In genomic region chr11:100318529-100319451, GRCm38 (mm10) we compare ENCODE assay signal across 8 mouse cellular contexts. TPM values are rescaled to one million over a fixed set of nuclear protein-coding genes. Genes with fewer than 3 reads are reported as not detected.
DNase-seq lines count a peak whose midpoint lies in the region; ATAC-seq and TF ChIP-seq lines count a peak whose summit lies in the region.

No protein-coding gene starts in this region.

- peak; percentile 44 for DNase-seq in cerebellum, adult 11 months
- no peak for DNase-seq in cerebellum, postnatal 4 days (ENCODE audit: low spot score in 2 of 2)
- peak; percentile 19 for DNase-seq in thymus, postnatal 14 days
- no peak for DNase-seq in thymus, postnatal 25 days
- no peak for DNase-seq in left cerebral cortex, postnatal 25 days (ENCODE audit: low spot score in 2 of 2)
- DNase-seq in right cerebral cortex, adult 2 months (ENCODE audit: low spot score in 2 of 2), result no peak

- H3K27ac ChIP-seq in intestine, postnatal 0 days (ENCODE audit: low read depth, low read length), result no peak overlapping the region
- H3K27ac ChIP-seq in neural tube, embryonic 15.5 days (replicated peaks), result peak overlapping the region; percentile 87

- peak overlapping the region; percentile 62 for H3K4me2 ChIP-seq in intestine, postnatal 0 days (replicated peaks; ENCODE audit: low read depth)
- H3K4me2 ChIP-seq in neural tube, embryonic 15.5 days, result peak overlapping the region; percentile 68

- peaks cover 19% of the 10 kb centered on the region for H3K36me3 ChIP-seq in intestine, postnatal 0 days (ENCODE audit: control insufficient read depth, insufficient read depth)
- peaks cover 17% of the 10 kb centered on the region for H3K36me3 ChIP-seq in neural tube, embryonic 15.5 days

- H3K27me3 ChIP-seq in intestine, postnatal 0 days (replicated peaks; ENCODE audit: control insufficient read depth, insufficient read depth, low read length), result no peaks in the 10 kb centered on the region
- H3K27me3 ChIP-seq in neural tube, embryonic 15.5 days (replicated peaks), result no peaks in the 10 kb centered on the region

- 76% methylated on average over 10 of the region's 10 CpGs for WGBS in intestine, postnatal 0 days
- WGBS in neural tube, embryonic 15.5 days, result 92% methylated on average over 10 of the region's 10 CpGs

- ATAC-seq in intestine, postnatal 0 days, result no peak
- 0 out of 2 replicates have a peak, but pooled peaks have one; percentile 2 for ATAC-seq in neural tube, embryonic 15.5 days (ENCODE audit: low FRiP score)

- peak overlapping the region; percentile 38 for H3K4me3 ChIP-seq in intestine, postnatal 0 days (ENCODE audit: low read depth, low read length)
- H3K4me3 ChIP-seq in neural tube, embryonic 15.5 days (replicated peaks), result peak overlapping the region; percentile 76

- H3K9me3 ChIP-seq in intestine, postnatal 0 days (ENCODE audit: control insufficient read depth), result no peaks in the 10 kb centered on the region
- no peaks in the 10 kb centered on the region for H3K9me3 ChIP-seq in neural tube, embryonic 15.5 days (replicated peaks)

- no peak overlapping the region for H3K9ac ChIP-seq in intestine, postnatal 0 days (ENCODE audit: low read depth, low read length)
- H3K9ac ChIP-seq in neural tube, embryonic 15.5 days (replicated peaks), result 0 out of 2 replicates have a peak overlapping the region, but pooled peaks have one; percentile 42

- H3K4me1 ChIP-seq in intestine, postnatal 0 days (replicated peaks; ENCODE audit: control insufficient read depth, insufficient read depth, low read length), result no peaks in the 10 kb centered on the region
- peaks cover 18% of the 10 kb centered on the region for H3K4me1 ChIP-seq in neural tube, embryonic 15.5 days

- no peak for TF ChIP-seq CTCF in intestine, postnatal 0 days (IDR thresholded peaks at IDR 0.05; ENCODE audit: low read depth)

- intact Hi-C loops in left cerebral cortex, postnatal 25 days (cut with DNase I), result no loop called here

RNA-seq across cellular contexts. Expression of gene Eif1, which starts 0.9 kb away (rescaled TPM):
- 1,650 and 1,730 TPM in 2 replicates for polyA plus RNA-seq in intestine, postnatal 0 days (2015; fragmentation: Nextera tagmentation; extraction: Ambion mirVana)
- polyA plus RNA-seq in neural tube, embryonic 15.5 days (2015; fragmentation: Nextera tagmentation; extraction: Ambion mirVana), result 1,270 and 1,336 TPM in 2 replicates
- 100 to 1,000 TPM; 820 to 888 TPM for total RNA-seq in left cerebral cortex, postnatal 25 days (2021)

RNA-seq across cellular contexts. Expression of gene Gast, which starts 15.4 kb away (rescaled TPM):
- polyA plus RNA-seq in intestine, postnatal 0 days (2015; fragmentation: Nextera tagmentation; extraction: Ambion mirVana), result 1.1 and 5.0 TPM in 2 replicates
- 0.75 TPM in 1 of 2 replicates, not detected in the other for polyA plus RNA-seq in neural tube, embryonic 15.5 days (2015; fragmentation: Nextera tagmentation; extraction: Ambion mirVana)
- total RNA-seq in left cerebral cortex, postnatal 25 days (2021), result not detected

RNA-seq across cellular contexts. Expression of gene Hap1, which starts 37.1 kb away (rescaled TPM):
- 10.0 and 10.4 TPM in 2 replicates for polyA plus RNA-seq in intestine, postnatal 0 days (2015; fragmentation: Nextera tagmentation; extraction: Ambion mirVana)
- polyA plus RNA-seq in neural tube, embryonic 15.5 days (2015; fragmentation: Nextera tagmentation; extraction: Ambion mirVana), result 233 and 264 TPM in 2 replicates
- total RNA-seq in left cerebral cortex, postnatal 25 days (2021), result 100 to 1,000 TPM; 136 to 160 TPM

RNA-seq across cellular contexts. Expression of gene Krt42, which starts 49.1 kb away (rescaled TPM):
- 0.12 and 0.18 TPM in 2 replicates for polyA plus RNA-seq in intestine, postnatal 0 days (2015; fragmentation: Nextera tagmentation; extraction: Ambion mirVana)
- not detected in 2 replicates for polyA plus RNA-seq in neural tube, embryonic 15.5 days (2015; fragmentation: Nextera tagmentation; extraction: Ambion mirVana)
- total RNA-seq in left cerebral cortex, postnatal 25 days (2021), result not detected

RNA-seq across cellular contexts. Expression of gene Krt17, which starts 58.0 kb away (rescaled TPM):
- polyA plus RNA-seq in intestine, postnatal 0 days (2015; fragmentation: Nextera tagmentation; extraction: Ambion mirVana), result 5.3 and 7.8 TPM in 2 replicates
- polyA plus RNA-seq in neural tube, embryonic 15.5 days (2015; fragmentation: Nextera tagmentation; extraction: Ambion mirVana), result 0.73 and 63.9 TPM in 2 replicates
- total RNA-seq in left cerebral cortex, postnatal 25 days (2021), result under 1 TPM in 1 of 2 experiments, not detected in 1; 0.30 TPM

Comparison
In these comparisons a context has a peak if more than half of its experiments do, and no peak if none do; other contexts are left out.
1. DNase-seq: peak in cerebellum, adult 11 months (single experiment) and thymus, postnatal 14 days (single experiment); none in cerebellum, postnatal 4 days (0 of 2), thymus, postnatal 25 days (single experiment), left cerebral cortex, postnatal 25 days (0 of 2) and right cerebral cortex, adult 2 months (0 of 2).
2. RNA of gene Hap1, which starts 37.1 kb away (polyA plus RNA-seq): 233 to 264 TPM in neural tube, embryonic 15.5 days; 10.0 to 10.4 TPM in intestine, postnatal 0 days; every median in the first group is over 10 times any median in the second.